Mouse (Mus musculus) hindbrain, postnatal 0 days (tissue): ENCODE measurements at regions not wholly inside any gene's neighbourhood (a gene's known extent, or its start where the extent isn't known, plus 50 kb on each side); places are given as distances from the start of the nearest gene placed in this dataset.

Experiments
- ATAC-seq: fragments of 200-750 bp; cut with Nextera tagmentation; 2 replicates; pipeline ENCODE4 v1.8.0; 2017; ENCODE audit warnings: mild to moderate bottlenecking, moderate TSS enrichment, moderate library complexity
- DNase-seq: peaks from one replicate; pipeline ENCODE4 v3.0.0-alpha.2; 2015; ENCODE audit warnings: low spot score
- H3K27ac ChIP-seq: fragments of 300-500 bp; sonication (generic); 2 replicates; pipeline ENCODE4 v1.5.1; 2014; ENCODE audit warnings: mild to moderate bottlenecking
- H3K27me3 ChIP-seq: fragments of 300-500 bp; sonication (generic); 2 replicates; pipeline ENCODE4 v1.6.1; 2014; ENCODE audit warnings: low read length, mixed read lengths; ENCODE audit not compliant: insufficient read depth
- H3K36me3 ChIP-seq: fragments of 300-500 bp; sonication (generic); 2 replicates; pipeline ENCODE4 v1.6.1; 2014; ENCODE audit warnings: low read length, mixed read lengths; ENCODE audit not compliant: insufficient read depth
- H3K4me1 ChIP-seq: fragments of 300-500 bp; sonication (generic); 2 replicates; pipeline ENCODE4 v1.6.1; 2014; ENCODE audit warnings: antibody characterized with exemption, low read length, mixed read lengths; ENCODE audit not compliant: insufficient read depth
- H3K4me2 ChIP-seq: fragments of 300-500 bp; sonication (generic); 2 replicates; pipeline ENCODE4 v1.6.1; 2014; ENCODE audit warnings: low read depth, mild to moderate bottlenecking, low read length, moderate library complexity, mixed read lengths
- H3K4me3 ChIP-seq: fragments of 300-500 bp; sonication (generic); 2 replicates; pipeline ENCODE4 v1.5.1; 2014; ENCODE audit warnings: low read length
- H3K9ac ChIP-seq: fragments of 300-500 bp; sonication (generic); replicated peaks from 2 replicates; pipeline ENCODE4 v1.6.1; 2014; ENCODE audit warnings: mild to moderate bottlenecking, low read length, moderate library complexity, mixed read lengths
- H3K9me3 ChIP-seq: fragments of 300-500 bp; sonication (generic); 2 replicates; pipeline ENCODE4 v1.6.1; 2016; ENCODE audit warnings: low read length, mixed read lengths
- CTCF ChIP-seq: IDR thresholded peaks from 2 replicates; pipeline ENCODE4 v1.5.1; 2016; ENCODE audit warnings: antibody characterized with exemption, control low read depth, low read depth
- WGBS: fragments of 180-500 bp; shearing (Covaris S2); extraction: QIAGEN DNeasy Blood & Tissue Kit; methylation state at CpG from one replicate; pipeline ENCODE4 v1.1.7; 2014; 5-methylcytosine and 5-hydroxymethylcytosine counted together

GRCm38 (mm10) chr7:83144018-83144417 lies 276.9 kb downstream of the Mex3b start:
- no peak overlapping the region for H3K4me2 ChIP-seq
- TF ChIP-seq CTCF, result no peak
- H3K27me3 ChIP-seq, result no peaks in the 10 kb centered on the region
- no peak overlapping the region for H3K9ac ChIP-seq
- ATAC-seq (no peak), DNase-seq (no peak)
- H3K4me3 ChIP-seq, result no peak overlapping the region
- H3K9me3 ChIP-seq, result no peaks in the 10 kb centered on the region
- H3K4me1 ChIP-seq, result no peaks in the 10 kb centered on the region
- H3K36me3 ChIP-seq, result no peaks in the 10 kb centered on the region
- 83% methylated on average over 5 of the region's 5 CpGs for WGBS
- no peak overlapping the region for H3K27ac ChIP-seq

GRCm38 (mm10) chr7:83145551-83145950 lies 278.4 kb downstream of the Mex3b start:
- H3K4me3 ChIP-seq, result no peak overlapping the region
- no peak for TF ChIP-seq CTCF
- ATAC-seq (no peak), DNase-seq (peak; percentile 10)
- no peak overlapping the region for H3K27ac ChIP-seq
- H3K9me3 ChIP-seq, result no peaks in the 10 kb centered on the region
- no peaks in the 10 kb centered on the region for H3K27me3 ChIP-seq
- H3K9ac ChIP-seq, result no peak overlapping the region
- 76% methylated on average over 5 of the region's 5 CpGs for WGBS
- H3K4me2 ChIP-seq, result no peak overlapping the region
- H3K36me3 ChIP-seq, result no peaks in the 10 kb centered on the region
- H3K4me1 ChIP-seq, result no peaks in the 10 kb centered on the region

- H3K36me3 ChIP-seq, result no peaks in the 10 kb centered on the region
- no peak overlapping the region for H3K9ac ChIP-seq
These were observed 294.1 kb downstream of the Mex3b start for GRCm38 (mm10) chr7:83161226-83161625.

GRCm38 (mm10) chr7:83162868-83163267 lies 295.7 kb downstream of the Mex3b start:
- Histone ChIP-seq H3K27me3 (no peaks in the 10 kb centered on the region), H3K4me2 (no peak overlapping the region), H3K4me1 (no peaks in the 10 kb centered on the region), H3K9me3 (no peaks in the 10 kb centered on the region), H3K36me3 (no peaks in the 10 kb centered on the region), H3K27ac (no peak overlapping the region), H3K4me3 (no peak overlapping the region), H3K9ac (no peak overlapping the region)
- WGBS, result 69% methylated on average over 3 of the region's 3 CpGs
- DNase-seq (no peak), ATAC-seq (no peak)
- TF ChIP-seq CTCF, result no peak

More at GRCm38 (mm10) chr7:83161226-83161625, 294.1 kb downstream of the Mex3b start:
- DNase-seq (no peak), ATAC-seq (no peak)
- Histone ChIP-seq H3K4me2 (no peak overlapping the region), H3K9me3 (no peaks in the 10 kb centered on the region), H3K27ac (no peak overlapping the region), H3K4me3 (no peak overlapping the region), H3K4me1 (no peaks in the 10 kb centered on the region), H3K27me3 (no peaks in the 10 kb centered on the region)
- TF ChIP-seq CTCF, result no peak
- WGBS, result 64% methylated on average over 2 of the region's 2 CpGs

GRCm38 (mm10) chr7:83179403-83179802 lies 312.3 kb downstream of the Mex3b start:
- Histone ChIP-seq H3K36me3 (no peaks in the 10 kb centered on the region), H3K27me3 (no peaks in the 10 kb centered on the region), H3K4me3 (no peak overlapping the region), H3K4me2 (no peak overlapping the region), H3K27ac (no peak overlapping the region), H3K9me3 (no peaks in the 10 kb centered on the region), H3K9ac (no peak overlapping the region), H3K4me1 (no peaks in the 10 kb centered on the region)
- 93% methylated on average over 1 of the region's 1 CpGs for WGBS
- ATAC-seq (no peak), DNase-seq (no peak)
- no peak for TF ChIP-seq CTCF

- Histone ChIP-seq H3K9me3 (0 out of 2 replicates have a peak, but pooled peaks cover 2% of the 10 kb centered on the region), H3K27ac (no peak overlapping the region), H3K27me3 (no peaks in the 10 kb centered on the region), H3K36me3 (no peaks in the 10 kb centered on the region), H3K4me3 (no peak overlapping the region), H3K9ac (no peak overlapping the region), H3K4me1 (no peaks in the 10 kb centered on the region), H3K4me2 (no peak overlapping the region)
- no peak for TF ChIP-seq CTCF
- 92% methylated on average over 9 of the region's 9 CpGs for WGBS
- DNase-seq, result no peak
- ATAC-seq, result no peak
These were observed 319.2 kb downstream of the Mex3b start for GRCm38 (mm10) chr7:83186341-83186740.

- H3K9me3 ChIP-seq, result no peaks in the 10 kb centered on the region
- H3K27ac ChIP-seq, result no peak overlapping the region
- H3K9ac ChIP-seq, result no peak overlapping the region
- DNase-seq, result no peak
- ATAC-seq, result no peak
- TF ChIP-seq CTCF, result no peak
- WGBS, result 75% methylated on average over 12 of the region's 12 CpGs
- no peaks in the 10 kb centered on the region for H3K36me3 ChIP-seq
- H3K4me3 ChIP-seq, result no peak overlapping the region
- no peak overlapping the region for H3K4me2 ChIP-seq
- H3K27me3 ChIP-seq, result no peaks in the 10 kb centered on the region
- H3K4me1 ChIP-seq, result no peaks in the 10 kb centered on the region
These were observed 328.9 kb downstream of the Mex3b start for GRCm38 (mm10) chr7:83195896-83196537.
